Mouse (Mus musculus): ENCODE data around the gene Spink2. TPM values are rescaled to one million over a fixed set of nuclear protein-coding genes. Genes with fewer than 3 reads are reported as not detected.

Gene Spink2
- polyA plus RNA-seq (2012; ENCODE audit: low replicate concordance): 0.36 TPM in 1 of 2 replicates, not detected in the other

GRCm38 (mm10) chr5:77211236-77211635 lies at the start of gene Spink2:
Spink2 (minus strand) TSS chr5:77211471.

Other genes starting within 250 kb of the Spink2 start
- 27.4 and 54.1 TPM in 2 replicates for gene Srp72, start 236.8 kb downstream of the Spink2 start, polyA plus RNA-seq (2012; ENCODE audit: low replicate concordance)
- gene Arl9, start 207.4 kb downstream of the Spink2 start, polyA plus RNA-seq (2012; ENCODE audit: low replicate concordance): not detected in 2 replicates
- 0.08 and 0.28 TPM in 2 replicates for gene Thegl, start 195.4 kb downstream of the Spink2 start, polyA plus RNA-seq (2012; ENCODE audit: low replicate concordance)
- gene Hopx, start 96.3 kb downstream of the Spink2 start, polyA plus RNA-seq (2012; ENCODE audit: low replicate concordance): 12.5 and 26.2 TPM in 2 replicates
- gene Rest, start 54.0 kb upstream of the Spink2 start, polyA plus RNA-seq (2012; ENCODE audit: low replicate concordance): 14.3 and 16.5 TPM in 2 replicates
- 18.9 and 19.2 TPM in 2 replicates for gene Noa1, start 98.6 kb upstream of the Spink2 start, polyA plus RNA-seq (2012; ENCODE audit: low replicate concordance)
- gene Polr2b, start 98.7 kb upstream of the Spink2 start, polyA plus RNA-seq (2012; ENCODE audit: low replicate concordance): 1.7 and 2.9 TPM in 2 replicates
- gene Igfbp7, start 196.6 kb upstream of the Spink2 start, polyA plus RNA-seq (2012; ENCODE audit: low replicate concordance): 21.5 and 65.0 TPM in 2 replicates